Mouse (Mus musculus) cortical plate, adult 2 months (tissue): ENCODE data around the gene Arid1b.

Experiments used
- CTCF ChIP-seq: fragments of 200-500 bp; IDR thresholded peaks from 2 replicates; pipeline ENCODE4 v1.5.1; 2011; ENCODE audit warnings: mild to moderate bottlenecking, control low read depth, low read length; ENCODE audit not compliant: insufficient read depth; ENCODE audit errors: extremely low read depth
- POLR2A ChIP-seq: fragments of 200-500 bp; IDR thresholded peaks from 2 replicates; pipeline ENCODE4 v1.6.1; 2011; ENCODE audit warnings: mild to moderate bottlenecking, low read length, control low read depth; ENCODE audit not compliant: insufficient read depth; ENCODE audit errors: extremely low read depth

DNA sequence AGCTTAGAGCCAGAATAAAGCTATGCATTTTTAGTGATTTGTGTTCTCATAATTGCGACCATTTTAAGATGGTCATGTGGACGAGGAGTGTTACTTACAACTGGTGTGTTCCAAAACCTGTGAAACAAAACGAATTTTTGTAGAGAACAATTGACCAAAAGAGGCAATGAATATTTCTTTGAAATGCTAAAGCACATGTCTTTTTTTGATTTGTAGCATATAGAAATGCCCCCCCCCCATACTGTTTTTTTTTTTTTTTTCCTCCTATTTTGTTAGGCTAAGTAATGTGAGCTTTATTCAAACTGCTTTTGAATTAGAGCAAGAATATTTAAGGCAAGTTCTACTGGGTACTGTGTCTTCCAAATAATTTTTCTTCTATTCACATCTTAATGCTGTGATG, 3.8 kb downstream of the Arid1b start:
- no peak for TF ChIP-seq POLR2A
- no peak for TF ChIP-seq CTCF
